9 mouse cellular contexts compared by ENCODE assay signal in the genomic region with DNA sequence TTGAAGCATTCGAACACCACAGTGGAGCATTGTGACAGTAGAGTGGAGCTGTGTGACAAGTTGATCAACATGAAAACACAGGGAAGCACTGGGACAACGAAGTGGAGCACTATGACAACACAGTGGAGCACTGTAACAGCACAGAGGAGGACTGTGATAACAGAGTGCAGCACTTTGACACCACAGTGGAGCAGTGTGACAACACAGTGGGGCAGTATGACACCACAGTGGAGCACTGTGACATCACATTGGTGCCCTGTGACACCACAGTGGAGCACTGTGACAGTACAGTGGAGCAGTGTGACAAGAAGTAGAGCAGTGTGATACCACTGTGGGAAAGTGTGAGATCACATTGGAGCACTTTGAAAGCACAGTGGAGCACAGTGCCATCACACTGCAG.
DNase-seq lines count a peak whose midpoint lies in the region; ATAC-seq and TF ChIP-seq lines count a peak whose summit lies in the region.
"Had no signal": no experiment of that assay in that cellular context is flagged by ENCODE, and none has a peak within 500 bp of the region (broad histone marks: within the 10 kb centered on the region; RNA-seq: fewer than 3 reads in every experiment).

No protein-coding gene starts in this region.

- no peak overlapping the region for H3K4me2 ChIP-seq in embryonic facial prominence, embryonic 11.5 days (ENCODE audit: low read depth, low read length)
- no peak overlapping the region for H3K4me2 ChIP-seq in midbrain, embryonic 15.5 days

- TF ChIP-seq CTCF in lung, adult 2 months (IDR thresholded peaks at IDR 0.05; ENCODE audit: insufficient read depth, low read length), result no peak

- TF ChIP-seq POLR2A in lung, adult 2 months (IDR thresholded peaks at IDR 0.05; ENCODE audit: borderline replicate concordance, extremely low read depth, low read depth, low read length), result no peak

- no peaks in the 10 kb centered on the region for H3K4me1 ChIP-seq in embryonic facial prominence, embryonic 11.5 days (ENCODE audit: control insufficient read depth, insufficient read depth, low read length)
- no peaks in the 10 kb centered on the region for H3K4me1 ChIP-seq in embryonic facial prominence, embryonic 10.5 days
- H3K4me1 ChIP-seq in lung, adult 2 months (ENCODE audit: control insufficient read depth, insufficient read depth, low read length), result no peaks in the 10 kb centered on the region
- H3K4me1 ChIP-seq in midbrain, embryonic 15.5 days, result no peaks in the 10 kb centered on the region

- peaks cover 64% of the 10 kb centered on the region for H3K9me3 ChIP-seq in embryonic facial prominence, embryonic 11.5 days (replicated peaks; ENCODE audit: control insufficient read depth, low read length)
- peaks cover 99% of the 10 kb centered on the region for H3K9me3 ChIP-seq in embryonic facial prominence, embryonic 10.5 days
- H3K9me3 ChIP-seq in midbrain, embryonic 15.5 days, result peaks cover 81% of the 10 kb centered on the region

- no peak overlapping the region for H3K4me3 ChIP-seq in embryonic facial prominence, embryonic 11.5 days (ENCODE audit: low read depth, low read length)
- H3K4me3 ChIP-seq in embryonic facial prominence, embryonic 10.5 days, result no peak overlapping the region
- H3K4me3 ChIP-seq in lung, adult 2 months (replicated peaks; ENCODE audit: extremely low read depth, low read depth, low read length), result no peak overlapping the region
- H3K4me3 ChIP-seq in midbrain, embryonic 15.5 days, result no peak overlapping the region
- H3K4me3 ChIP-seq: erythroblast, embryonic 14.5 days had no signal

- H3K27me3 ChIP-seq in embryonic facial prominence, embryonic 11.5 days (ENCODE audit: control insufficient read depth, insufficient read depth, low read length), result no peaks in the 10 kb centered on the region
- no peaks in the 10 kb centered on the region for H3K27me3 ChIP-seq in embryonic facial prominence, embryonic 10.5 days (replicated peaks; ENCODE audit: low read depth, poor library complexity, severe bottlenecking)
- H3K27me3 ChIP-seq in midbrain, embryonic 15.5 days (replicated peaks), result no peaks in the 10 kb centered on the region

- no peak for DNase-seq in embryonic facial prominence, embryonic 11.5 days (ENCODE audit: low spot score)
- no peak for DNase-seq in embryonic facial prominence, embryonic 10.5 days (ENCODE audit: low spot score)
- peak; percentile 1 for DNase-seq in lung, adult 2 months
- no peak for DNase-seq in lung, postnatal 25 days (ENCODE audit: low spot score)
- no peak for DNase-seq in T-cell, adult 2 months (ENCODE audit: low spot score)
- no peak for DNase-seq in cerebellum, adult 11 months

- ATAC-seq in embryonic facial prominence, embryonic 11.5 days (replicated peaks; ENCODE audit: insufficient number of reproducible peaks, low FRiP score, low TSS enrichment, low read depth), result peak; percentile 2; the same call in 1 of the 2 replicates
- 0 out of 2 replicates have a peak, but pooled peaks have one; percentile 0 for ATAC-seq in granulocyte monocyte progenitor cell, adult 5-6 weeks (replicated peaks; ENCODE audit: poor library complexity, severe bottlenecking)
- 0 out of 2 replicates have a peak, but pooled peaks have one; percentile 2 for ATAC-seq in midbrain, embryonic 15.5 days (replicated peaks)

- WGBS in embryonic facial prominence, embryonic 11.5 days, result 53% methylated on average over 2 of the region's 2 CpGs
- 54% methylated on average over 2 of the region's 2 CpGs for WGBS in embryonic facial prominence, embryonic 10.5 days
- 44% methylated on average over 2 of the region's 2 CpGs for WGBS in lung, adult 2 months
- 51% methylated on average over 2 of the region's 2 CpGs for WGBS in midbrain, embryonic 15.5 days

- no peaks in the 10 kb centered on the region for H3K36me3 ChIP-seq in embryonic facial prominence, embryonic 11.5 days (replicated peaks; ENCODE audit: control insufficient read depth, insufficient read depth, low read depth, low read length)
- H3K36me3 ChIP-seq in embryonic facial prominence, embryonic 10.5 days (replicated peaks), result no peaks in the 10 kb centered on the region
- no peaks in the 10 kb centered on the region for H3K36me3 ChIP-seq in midbrain, embryonic 15.5 days (replicated peaks)

- H3K9ac ChIP-seq in embryonic facial prominence, embryonic 11.5 days (replicated peaks; ENCODE audit: low read length), result no peak overlapping the region
- H3K9ac ChIP-seq in midbrain, embryonic 15.5 days, result no peak overlapping the region

- no peak overlapping the region for H3K27ac ChIP-seq in embryonic facial prominence, embryonic 11.5 days (replicated peaks; ENCODE audit: low read depth, low read length)
- no peak overlapping the region for H3K27ac ChIP-seq in embryonic facial prominence, embryonic 10.5 days (replicated peaks)
- H3K27ac ChIP-seq in midbrain, embryonic 15.5 days, result no peak overlapping the region
